Mouse (Mus musculus): ENCODE results near the gene Scube2.

Gene Scube2

DNA sequence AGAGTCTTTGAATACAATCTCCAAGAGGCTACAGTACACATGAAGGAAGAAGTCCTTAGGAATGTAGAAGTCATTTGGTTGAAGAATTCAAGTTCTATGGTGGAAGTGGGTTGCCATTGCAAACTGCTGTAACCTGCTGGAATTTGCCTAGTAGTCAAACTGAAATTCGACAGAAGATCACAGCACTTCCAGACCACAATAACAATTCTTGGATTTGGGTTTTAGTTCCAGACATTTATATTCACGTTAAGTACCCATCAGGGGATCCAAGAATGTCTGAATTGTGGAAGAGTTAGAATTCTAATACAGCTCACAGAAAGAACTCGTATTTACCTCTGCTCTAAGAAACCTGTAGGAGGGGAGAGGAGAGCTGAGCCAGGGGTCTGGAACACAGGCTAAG is 14.9 kb downstream of the Scube2 start:
- no peak for DNase-seq (ENCODE audit: low spot score in 2 of 2)

DNA sequence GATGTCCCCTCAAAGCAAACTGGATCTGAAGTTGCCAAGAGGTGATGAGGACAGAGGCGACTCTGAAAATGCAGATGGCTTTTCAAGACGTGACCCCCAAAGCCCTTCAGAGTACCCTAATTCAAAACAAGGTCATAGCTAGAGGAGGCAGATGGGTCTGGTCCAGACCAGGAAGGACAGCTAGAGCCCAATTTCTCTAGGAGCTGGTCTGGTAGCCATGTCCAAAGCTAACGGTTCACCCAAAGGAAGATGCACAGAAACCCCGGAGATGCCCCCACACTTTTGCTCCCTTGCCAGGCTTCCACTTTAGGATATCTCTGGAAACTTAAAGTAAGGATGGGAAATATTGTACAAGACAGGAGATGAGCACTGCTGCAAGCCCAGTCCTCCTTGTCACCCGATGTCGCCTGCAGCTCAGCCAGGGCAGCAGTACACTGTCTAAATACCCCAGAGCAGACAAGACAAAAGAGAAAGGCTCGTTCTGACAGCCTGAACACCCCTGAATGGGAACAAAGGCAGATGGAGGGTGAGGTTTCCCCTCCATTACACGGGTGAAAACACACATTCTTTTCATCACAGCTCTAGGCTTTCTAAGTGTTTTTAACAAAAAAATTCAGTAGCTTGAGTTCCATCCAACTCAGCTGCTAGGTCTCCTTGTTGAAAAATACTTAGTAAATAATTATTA is 15.6 kb downstream of the Scube2 start:
- no peak for DNase-seq (ENCODE audit: low spot score in 2 of 2)

DNA sequence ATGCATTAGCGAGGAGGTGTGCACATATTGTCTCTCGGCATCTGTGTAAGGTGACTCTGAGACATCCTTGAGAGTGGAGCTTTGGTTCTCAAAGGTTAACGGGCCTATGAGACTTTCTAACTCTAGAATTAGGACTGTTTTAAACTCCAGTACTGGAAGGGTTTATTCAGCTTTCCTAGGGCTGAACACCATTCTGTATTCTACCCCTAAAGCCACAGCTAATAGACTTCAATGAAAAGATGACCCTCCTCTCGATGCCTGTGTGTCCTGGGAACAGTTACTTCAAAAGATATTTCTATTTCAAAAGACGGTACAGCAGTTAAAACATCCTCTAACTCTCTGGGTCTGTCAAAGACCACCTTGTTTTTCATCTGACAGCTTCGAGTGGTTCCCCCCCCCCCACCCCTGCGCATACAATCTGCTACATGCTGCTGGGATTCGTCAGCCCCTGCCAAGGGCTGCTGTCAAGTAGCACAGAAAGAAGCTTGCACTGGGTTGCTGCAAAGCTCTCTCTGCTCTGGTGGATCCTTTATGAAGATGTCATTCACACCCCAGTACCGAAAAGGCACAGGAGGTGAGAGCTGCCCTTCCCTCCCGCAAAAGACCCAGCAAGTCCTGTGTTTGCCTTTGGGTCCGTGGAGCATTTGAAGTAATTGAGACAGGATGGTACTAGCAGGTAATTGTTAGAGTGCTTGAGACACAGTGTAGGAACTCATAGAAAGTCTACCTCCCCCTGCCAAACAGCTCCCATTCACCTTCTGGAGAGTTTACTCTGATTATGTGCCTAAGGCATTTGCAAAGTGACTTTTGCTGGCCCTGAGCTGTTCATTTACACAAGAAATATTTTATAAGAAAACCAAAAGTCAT is 16.4 kb downstream of the Scube2 start:
- no peak for DNase-seq (ENCODE audit: low spot score in 2 of 2)

DNA sequence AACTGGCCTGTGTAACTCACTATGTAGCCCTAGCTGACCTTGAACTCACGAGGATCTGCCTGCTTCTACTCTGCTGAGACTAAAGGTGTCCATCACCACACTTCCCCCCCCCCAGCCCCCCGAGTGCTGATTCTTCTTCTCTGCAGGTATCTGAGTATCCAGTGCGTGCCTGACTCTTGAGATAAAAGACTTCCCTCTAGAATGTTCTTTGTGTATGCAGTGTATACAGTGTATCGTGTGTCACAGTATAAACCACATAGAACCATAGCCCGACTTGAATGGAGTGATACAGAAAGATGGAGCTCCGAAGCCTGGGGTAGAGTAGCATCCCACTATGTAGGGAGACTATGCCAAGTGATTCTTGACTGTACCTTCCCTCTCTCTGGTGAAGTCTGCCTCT is 21.4 kb downstream of the Scube2 start:
- no peak for DNase-seq (ENCODE audit: low spot score in 2 of 2)

DNA sequence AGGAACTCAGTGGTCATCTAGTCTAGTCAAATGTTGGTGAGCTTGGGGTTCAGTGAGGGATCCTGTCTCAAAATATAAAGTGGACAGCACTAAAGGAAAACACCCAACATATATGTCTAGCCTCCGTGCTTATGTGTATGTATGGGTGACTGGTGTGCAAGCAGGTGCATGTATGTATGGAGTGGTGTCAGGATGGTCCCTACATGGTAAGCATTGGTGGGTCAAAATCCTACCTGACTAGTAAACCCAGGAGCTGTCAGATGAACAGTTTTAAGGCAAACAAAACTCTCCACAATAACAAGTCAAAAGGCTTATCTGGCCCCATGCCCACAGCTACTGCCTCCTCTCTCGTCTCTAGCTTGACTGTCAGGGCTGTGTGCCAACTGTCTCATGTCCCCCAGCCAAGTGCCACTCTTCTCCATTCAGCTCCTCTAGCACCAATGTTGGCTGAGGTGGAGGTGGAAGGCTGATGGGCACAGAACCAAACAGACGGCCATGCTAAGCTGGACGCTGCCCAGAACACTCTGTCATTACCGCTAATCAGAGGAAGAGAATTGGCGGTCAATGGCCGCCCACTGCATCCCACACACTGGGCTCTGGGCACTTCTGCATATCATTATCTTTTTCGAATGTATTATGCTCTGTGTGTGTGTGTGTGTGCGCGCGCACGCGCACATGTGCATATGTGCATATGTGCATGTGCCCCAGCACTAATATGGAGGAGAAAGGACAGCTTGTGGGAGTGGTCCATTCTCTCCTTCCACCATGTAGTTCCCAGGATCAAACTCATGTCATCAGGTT is 23.7 kb downstream of the Scube2 start:
- peak; percentile 30 to 34 for DNase-seq (ENCODE audit: low spot score in 2 of 2)

DNA sequence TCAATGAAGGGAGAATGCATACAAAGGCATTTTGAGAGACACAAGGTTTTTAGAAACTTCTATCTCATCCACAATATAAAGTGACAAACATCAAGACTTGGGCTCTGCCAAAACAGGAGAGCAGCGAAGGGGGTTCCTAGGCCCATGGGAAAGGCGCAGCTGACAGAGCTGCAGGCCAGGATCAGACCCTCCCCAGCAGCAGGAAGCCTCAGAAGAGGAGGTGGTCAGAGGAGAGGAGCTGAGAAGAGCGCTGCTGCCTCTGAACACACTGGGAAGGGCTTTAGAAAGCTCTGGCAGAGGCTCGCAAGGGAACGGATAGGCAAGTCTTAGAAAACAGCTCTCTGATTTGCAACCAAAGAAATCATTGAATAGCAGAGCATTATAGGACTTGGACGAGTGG is 24.4 kb downstream of the Scube2 start:
- no peak for DNase-seq (ENCODE audit: low spot score in 2 of 2)

DNA sequence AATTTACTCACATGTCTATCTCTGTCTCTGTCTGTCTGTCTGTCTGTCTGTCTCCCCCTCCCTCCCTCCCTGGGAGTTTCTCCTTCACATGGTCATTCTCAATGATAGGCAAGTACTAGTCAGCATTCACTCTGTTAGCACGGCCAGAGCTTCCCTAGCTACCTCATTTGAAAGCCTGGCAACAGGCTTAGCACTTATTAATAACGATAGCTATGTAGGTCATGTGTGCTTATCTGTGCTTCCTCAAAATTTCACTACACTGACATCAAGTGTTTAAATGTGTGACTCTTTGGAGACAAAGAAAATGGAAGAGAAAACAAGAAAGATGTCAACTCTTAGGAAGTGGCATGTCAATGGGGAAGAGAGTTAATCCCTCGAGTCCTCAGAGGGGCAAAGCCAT is 26.9 kb downstream of the Scube2 start:
- no peak for DNase-seq (ENCODE audit: low spot score in 2 of 2)

DNA sequence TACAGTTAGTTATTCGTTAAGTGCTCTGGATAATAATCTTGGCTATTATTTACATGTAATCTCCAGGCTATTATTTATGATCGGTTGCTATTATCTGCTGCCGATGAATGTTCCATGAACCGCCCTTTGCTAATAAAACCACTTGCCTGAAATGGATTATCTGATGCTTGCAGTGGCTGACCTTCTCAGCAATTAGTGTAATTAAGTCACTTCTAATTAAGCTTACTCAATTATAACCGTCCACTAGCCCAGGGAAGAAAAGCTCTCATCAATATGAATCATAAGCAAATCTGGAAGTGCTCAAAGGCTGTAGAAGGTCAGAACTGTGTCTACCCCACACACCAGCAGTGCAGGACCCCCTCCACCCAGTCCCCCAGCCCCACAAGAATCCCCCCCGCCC is 27.8 kb downstream of the Scube2 start:
- no peak for DNase-seq (ENCODE audit: low spot score in 2 of 2)

DNA sequence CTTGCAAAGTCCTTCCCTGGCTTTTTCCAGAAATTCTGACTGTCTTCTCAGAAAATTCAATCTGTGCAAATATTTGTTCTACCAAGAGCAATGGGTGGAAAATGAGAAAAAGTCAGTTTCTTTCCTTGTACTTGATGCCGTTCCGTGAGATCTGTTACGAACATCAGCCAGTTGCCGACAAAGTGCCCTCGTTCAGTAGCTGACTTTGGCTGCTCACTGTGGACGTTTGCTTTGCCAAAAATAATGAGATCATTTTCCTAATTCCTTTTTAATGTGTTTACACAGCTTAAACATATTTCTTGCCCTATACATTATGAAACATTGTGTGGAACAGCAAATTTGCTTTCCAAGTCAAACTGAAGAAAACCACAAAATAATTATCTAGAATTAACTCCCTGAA is 30.6 kb downstream of the Scube2 start:
- no peak for DNase-seq (ENCODE audit: low spot score in 2 of 2)

DNA sequence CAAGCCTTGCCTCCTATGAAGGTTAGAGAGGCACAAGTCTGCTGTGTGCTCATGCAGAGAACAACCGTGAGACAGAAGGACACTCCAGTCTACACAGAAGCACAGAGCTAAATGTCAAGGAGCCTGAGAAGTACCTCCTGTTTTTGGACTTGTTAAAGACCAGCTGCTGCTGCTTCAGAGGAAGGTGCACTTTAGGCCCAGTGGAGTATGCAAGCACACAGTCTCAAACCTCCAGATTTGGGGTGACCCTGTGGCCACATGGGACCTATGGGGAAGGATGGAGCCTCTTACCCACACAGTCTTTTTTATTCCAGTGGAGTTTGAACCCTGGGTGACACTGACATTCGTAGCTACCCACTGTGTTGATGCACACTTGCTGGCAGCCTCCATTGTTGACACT is 34.1 kb downstream of the Scube2 start:
- DNase-seq (ENCODE audit: low spot score in 2 of 2) = no peak

DNA sequence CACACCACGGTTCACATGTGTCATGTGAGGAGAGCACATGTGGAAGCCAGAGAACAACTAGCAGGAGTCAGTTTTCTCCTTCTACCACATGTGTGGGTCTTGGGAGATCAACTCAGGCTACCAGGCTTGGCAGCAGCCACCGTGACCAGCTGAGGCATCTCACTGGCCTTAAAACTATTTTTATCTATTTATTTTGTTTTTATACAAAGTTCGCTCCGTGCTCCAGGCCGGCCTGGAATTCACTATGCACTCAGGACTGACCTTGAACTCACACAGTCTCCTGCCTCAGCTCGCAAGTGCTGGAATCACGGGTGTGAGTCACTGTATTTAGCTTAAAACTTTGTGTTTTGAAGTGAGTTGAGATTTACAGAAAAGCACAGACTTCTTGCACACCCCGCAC is 38.6 kb downstream of the Scube2 start:
- no peak for DNase-seq (ENCODE audit: low spot score in 2 of 2)

DNA sequence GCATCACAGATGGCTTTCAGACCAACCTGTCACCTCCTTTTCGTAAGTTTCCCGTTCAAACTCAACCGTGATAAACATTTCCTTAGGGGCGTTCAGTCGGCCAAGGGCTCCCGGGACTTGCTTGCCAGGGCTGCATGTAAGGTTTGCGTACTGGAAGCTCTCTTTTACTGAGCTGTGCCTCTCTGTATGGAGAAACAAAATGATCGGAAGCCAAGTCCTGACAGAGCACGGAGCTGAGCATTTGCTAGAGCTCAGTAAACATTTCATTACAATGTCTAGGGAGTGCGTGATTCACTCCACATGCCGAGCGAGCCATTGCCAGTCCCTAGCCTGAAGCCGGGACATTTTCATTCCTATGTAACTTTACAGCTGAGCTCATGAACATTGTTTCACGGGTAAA is 40.2 kb downstream of the Scube2 start:
- DNase-seq (ENCODE audit: low spot score in 2 of 2) = peak; percentile 5 to 6

DNA sequence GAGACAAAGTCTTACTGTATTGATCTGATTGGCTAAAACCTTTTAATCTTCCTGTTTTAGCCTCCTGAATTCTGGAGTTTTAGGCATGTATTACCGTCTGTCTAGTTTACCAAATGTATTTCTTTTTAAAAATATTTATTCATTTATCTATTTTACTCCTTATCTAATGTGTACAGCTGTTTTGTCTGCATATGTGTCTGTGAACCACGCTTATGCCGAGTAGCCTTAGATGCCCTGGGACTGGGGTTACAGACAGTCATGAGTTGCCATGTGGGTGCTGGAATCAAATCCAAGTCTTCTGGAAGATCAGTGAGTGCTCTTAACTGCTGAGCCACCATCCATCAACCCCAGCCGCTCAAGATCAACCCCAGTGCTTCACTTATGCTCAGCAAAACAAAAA is 46.9 kb downstream of the Scube2 start:
- DNase-seq (ENCODE audit: low spot score in 2 of 2) = no peak

DNA sequence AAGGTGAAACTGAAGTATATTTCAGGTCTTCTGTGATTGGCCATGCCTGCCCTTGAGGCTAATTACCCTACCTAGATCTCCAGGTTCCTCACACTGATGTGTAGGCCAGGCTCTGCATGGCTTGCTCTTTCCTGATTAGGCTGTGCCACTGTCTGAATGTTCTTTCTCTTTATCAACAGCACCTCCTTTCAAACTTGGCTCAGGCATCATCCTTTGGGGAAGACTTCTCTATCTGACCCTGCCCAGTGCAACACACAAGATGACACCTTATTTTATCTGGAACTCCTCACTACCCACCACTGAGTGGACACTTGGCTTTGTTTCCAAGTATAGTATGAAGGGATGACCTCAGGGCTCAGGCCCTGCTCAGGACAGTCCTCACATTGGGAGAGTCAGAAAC is 47.5 kb downstream of the Scube2 start:
- no peak for DNase-seq (ENCODE audit: low spot score in 2 of 2)

DNA sequence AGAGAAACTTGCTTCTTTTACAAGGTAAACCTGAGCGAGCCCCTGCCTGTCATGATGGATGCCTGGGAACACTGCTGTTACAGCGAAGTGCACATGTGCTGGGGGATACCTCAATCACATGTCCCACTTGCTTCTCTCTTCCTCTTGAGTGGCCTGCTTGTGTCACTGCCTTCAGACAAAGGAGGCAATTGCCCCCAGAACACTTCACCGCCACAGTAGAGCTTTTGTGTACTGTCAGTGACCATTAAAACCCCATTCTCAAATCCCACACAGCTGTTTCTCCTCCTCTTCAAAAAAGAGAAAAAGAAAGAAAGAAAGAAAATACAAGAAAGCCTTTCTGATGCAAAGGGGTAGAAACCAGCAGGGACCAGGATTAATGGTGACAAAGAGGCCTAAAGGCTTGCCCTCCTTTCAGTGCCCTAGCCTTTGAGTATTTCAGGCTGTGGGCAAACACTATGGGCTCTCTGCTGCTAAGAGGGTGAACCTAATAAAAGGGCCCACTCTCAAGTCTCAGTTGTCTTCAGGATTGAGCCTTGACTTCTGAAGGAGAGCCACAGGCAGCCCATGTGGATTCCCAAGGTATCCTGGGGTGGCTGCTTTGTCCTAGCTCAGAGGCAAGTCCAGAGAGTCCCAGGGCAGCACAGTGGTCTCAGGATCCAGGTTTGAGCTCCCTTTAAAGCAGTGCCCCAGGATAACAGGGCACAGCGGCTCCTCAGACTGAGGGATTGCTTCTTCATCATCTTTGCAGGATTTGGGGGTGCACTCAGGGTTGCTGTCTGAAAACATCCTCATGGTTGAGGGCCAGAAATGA is 51.9 kb downstream of the Scube2 start:
- no peak for DNase-seq (ENCODE audit: low spot score in 2 of 2)

DNA sequence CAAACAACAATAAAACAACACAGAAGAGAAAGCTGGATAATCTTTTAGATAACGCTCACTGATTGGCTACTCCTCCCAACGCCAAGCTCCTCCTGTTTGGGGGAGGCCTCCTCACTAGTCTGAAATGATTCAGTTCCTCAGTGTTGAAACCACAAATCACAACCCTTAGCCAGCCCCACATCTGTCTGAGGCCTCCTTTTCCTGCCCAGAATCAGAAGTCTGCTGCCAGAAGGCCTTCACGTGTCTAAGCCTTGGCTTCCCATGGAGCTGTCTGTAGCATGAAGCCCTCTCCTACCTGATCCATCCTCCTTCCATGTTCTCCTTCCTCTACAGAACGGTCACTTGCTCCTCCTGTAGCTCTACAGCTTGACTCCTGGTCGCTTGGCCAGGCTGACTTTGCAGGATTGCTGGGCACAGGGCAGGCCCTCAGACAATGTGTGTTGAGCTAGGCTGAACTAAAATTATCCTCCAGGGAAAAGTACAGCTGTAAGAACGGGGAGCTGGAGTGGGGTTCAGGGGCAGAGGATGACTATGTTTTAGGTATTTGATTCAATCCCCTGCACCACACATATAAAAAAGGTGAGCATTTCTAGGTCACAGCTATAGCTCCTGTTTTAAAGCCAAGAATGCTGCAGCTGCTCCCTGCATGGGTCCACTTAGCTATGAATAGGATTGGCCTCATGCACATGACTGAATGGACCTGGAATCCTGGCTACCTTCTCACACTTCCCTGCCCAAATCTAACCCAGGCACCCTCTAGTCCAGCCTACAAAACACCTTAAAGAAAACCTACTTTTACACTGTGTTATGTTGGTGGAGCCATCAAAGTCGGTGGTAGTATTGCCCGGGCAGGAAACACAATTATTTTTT is 57.6 kb downstream of the Scube2 start:
- no peak for DNase-seq (ENCODE audit: low spot score in 2 of 2)

DNA sequence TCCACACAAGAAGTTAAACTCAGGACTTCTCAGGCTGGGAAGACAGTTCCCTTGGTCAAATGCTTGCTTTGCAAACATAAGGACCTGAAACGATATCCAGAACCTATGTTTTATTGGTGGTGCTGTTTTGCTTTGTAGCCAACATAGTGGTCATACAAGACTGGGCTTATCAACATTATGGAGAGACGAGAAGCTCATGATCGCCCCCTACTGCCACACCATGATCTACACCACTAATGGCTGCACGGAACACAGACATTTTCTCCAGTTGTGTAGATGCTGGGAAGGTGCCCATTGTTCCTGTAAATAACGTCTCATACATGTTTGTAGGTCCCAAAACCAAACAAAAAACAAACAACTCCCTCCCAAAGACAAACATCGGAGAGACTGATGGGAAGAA is 60.6 kb downstream of the Scube2 start:
- no peak for DNase-seq (ENCODE audit: low spot score in 2 of 2)

DNA sequence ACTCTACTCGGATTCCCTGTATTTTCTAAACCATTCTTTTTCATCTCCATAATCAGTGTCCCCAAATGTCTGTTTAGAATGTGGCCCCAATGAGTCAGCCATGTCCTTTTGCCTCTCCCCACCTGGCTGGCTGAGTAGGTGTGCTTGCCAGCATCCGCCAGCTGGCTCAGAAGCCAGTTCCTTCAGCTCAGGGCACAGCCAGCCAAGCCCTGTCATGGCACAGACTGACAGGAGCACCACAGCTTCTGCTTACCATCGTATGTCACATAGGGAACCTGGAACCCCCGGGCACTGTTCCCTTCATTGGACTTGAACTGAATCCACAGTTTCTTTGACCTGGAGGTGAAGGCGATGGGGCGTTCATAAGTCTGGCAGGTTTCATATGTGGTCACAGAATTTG is 61.1 kb downstream of the Scube2 start:
- DNase-seq (ENCODE audit: low spot score in 2 of 2) = no peak

DNA sequence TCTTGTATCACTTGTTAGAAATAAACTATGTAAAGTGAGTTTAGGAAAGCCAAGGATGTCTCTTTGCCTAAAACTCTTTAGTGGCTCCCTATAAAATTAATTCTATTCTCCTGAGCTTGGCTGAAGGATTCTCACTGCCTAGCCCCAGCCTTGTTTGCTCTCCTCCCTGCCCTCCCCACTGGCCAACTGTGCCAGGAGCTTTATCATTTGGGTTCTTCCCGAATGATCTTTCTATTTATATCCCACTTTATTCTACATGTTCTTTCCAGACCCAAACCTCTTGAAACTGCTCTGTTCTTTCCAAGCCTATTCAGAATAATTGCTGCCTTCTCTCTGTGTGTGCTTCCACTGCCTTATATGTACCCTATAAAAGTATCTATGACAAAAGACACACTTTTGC is 62.0 kb downstream of the Scube2 start:
- DNase-seq (ENCODE audit: low spot score in 2 of 2) = no peak

DNA sequence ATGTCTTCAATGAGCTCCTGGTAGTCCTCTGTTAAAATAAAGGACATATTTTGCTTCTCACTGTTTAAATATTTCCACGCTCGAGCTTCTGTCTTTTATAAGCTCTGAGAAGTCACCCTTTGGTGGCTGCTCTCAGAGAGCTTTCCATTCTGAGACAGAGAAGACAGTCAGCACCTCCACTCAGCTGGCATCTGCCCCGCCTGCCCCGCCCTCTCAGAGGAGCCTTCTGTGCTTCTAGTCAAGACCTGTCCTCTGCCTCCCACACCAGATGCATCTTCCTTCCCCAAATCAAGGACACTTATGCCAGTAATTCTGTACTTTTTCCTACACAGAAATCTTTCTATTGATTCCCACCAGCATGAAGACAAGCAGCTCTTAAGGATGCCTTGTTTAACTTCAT is 64.9 kb downstream of the Scube2 start:
- DNase-seq (ENCODE audit: low spot score in 2 of 2) = no peak

DNA sequence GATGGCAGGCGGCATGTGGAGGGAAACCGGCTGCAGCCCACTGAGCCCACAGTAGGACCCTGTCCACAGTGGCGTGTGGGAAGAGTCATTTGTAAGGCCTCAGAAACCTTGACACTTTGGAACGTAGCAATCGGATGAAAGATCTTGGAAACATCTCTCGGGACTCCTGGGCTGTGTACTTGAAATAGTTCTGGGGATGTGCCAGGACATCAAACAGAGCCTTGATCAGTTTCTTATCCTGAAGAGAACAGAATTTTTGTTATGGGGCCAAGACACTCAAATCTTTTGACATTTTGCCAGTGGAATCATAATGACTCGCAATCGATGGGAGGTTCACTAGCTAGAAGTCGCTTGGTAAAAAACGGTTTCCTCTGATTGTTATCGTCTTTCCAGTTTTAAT is 66.3 kb downstream of the Scube2 start:
- no peak for DNase-seq (ENCODE audit: low spot score in 2 of 2)

Measured in right cerebral cortex, adult 2 months (tissue).